Mouse (Mus musculus): ENCODE results near the gene Enpp4.

Enpp4 gene

GRCm38 (mm10) chr17:44105287-44106138 lies at the start of gene Enpp4:
Gene Enpp4 (minus strand): TSS chr17:44105809.
- peak; percentile 76 for DNase-seq (ENCODE audit: extremely low spot score)

GRCm38 (mm10) chr17:44155204-44155603 lies 49.6 kb upstream of the Enpp4 start:
- no peak for DNase-seq (ENCODE audit: extremely low spot score)

- no peak for DNase-seq (ENCODE audit: extremely low spot score)
Observed at GRCm38 (mm10) chr17:44153871-44154270, 48.3 kb upstream of the Enpp4 start.

DNA sequence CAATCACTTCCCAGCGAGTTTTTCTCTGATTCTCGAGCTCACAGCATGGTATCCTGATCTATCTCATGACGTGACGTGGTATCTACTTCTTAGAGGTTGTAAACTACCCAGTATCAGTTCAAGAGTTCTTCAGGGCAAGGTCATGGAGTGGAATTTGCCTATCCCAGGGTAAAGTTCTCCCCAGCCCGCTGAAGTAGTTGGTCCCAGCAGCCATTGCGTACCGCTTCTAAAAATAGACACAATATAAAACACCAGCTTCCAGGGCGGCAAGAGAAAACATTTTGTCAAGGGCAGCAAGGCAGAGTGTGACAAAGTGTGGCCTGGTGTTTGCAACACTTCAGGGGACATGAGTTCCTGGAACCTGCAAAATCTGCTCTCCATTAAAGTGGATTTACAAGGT lies 46.3 kb upstream of the Enpp4 start:
- DNase-seq (ENCODE audit: extremely low spot score), result no peak

DNA sequence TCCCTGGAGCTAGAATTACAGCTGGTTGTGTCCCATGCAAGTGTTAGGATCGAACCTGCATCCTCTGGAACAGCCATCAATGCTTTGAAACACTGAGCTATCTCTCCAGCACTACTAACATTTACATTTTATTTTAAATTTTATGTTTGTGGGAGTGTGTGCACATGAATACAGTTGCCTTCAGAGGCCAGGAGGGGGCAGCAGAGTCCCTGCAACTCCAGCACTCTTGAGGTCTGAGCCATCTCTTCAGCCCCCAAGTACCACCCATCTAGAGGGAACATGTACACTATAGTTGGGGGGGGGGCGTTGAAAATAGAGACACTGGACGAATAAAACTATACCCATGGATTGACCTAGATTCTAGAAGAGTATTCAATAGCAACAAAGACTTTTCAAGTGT lies 45.5 kb upstream of the Enpp4 start:
- DNase-seq (ENCODE audit: extremely low spot score), result peak; percentile 34

DNA sequence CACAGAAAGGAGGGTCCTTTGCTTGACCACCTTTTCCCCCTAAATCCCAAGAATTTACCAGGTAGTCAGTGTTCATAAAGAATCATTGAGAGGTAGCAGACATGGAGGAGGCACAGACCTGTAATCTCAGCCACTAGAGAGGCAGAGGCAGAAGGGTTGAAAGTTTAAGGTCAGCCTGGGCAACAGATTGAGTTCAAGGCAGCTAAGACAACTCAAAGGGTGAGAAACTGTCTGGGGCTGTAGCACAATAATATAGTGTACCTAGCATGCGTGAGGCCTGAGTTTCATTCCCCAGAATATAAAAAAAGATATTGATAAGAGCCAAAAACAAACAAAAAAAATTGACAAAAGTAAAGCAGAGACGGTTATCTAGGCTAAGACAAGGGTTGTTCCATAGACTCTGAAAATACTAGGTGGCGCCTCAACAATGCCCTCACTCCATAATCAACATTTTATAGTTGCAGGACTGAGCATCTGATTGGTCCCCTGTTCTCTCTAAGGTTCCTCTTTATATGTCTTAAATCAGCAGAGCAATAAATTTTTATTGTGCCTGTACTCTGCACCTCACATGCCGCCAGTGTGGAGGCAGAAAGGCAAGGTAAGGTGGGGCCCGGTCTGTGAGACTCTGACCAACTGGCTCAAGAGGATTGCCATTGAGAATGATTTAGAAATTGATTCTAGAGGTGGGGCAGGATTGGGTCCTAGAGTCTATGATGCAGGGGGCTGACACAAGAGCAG lies 42.7 kb upstream of the Enpp4 start:
- no peak for DNase-seq (ENCODE audit: extremely low spot score)

- no peak for DNase-seq (ENCODE audit: extremely low spot score)
Observed at GRCm38 (mm10) chr17:44145806-44146205, 40.2 kb upstream of the Enpp4 start.

- DNase-seq (ENCODE audit: extremely low spot score), result no peak
Observed at GRCm38 (mm10) chr17:44136863-44137640, 31.4 kb upstream of the Enpp4 start.

- no peak for DNase-seq (ENCODE audit: extremely low spot score)
Observed at GRCm38 (mm10) chr17:44136018-44136417, 30.4 kb upstream of the Enpp4 start.

DNA sequence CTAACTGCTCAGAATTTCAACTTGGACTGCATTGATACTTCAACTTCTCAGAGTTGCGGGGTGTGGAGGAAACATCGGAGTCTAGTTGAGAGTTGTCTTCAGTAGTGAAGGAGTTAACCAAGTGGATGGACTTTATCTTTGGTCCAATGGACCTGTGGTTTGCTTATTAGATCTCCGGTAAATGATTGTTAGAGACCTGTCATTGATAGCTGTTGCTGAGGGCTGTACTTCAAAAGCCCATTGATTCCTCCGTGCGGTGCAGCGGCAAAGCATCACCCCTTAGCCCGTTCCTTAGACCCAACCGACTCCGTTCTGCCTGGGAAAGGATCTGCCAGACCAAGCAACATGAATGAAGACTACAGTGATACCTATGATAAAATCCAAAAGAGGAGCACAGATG lies 28.9 kb upstream of the Enpp4 start:
- DNase-seq (ENCODE audit: extremely low spot score), result no peak

DNA sequence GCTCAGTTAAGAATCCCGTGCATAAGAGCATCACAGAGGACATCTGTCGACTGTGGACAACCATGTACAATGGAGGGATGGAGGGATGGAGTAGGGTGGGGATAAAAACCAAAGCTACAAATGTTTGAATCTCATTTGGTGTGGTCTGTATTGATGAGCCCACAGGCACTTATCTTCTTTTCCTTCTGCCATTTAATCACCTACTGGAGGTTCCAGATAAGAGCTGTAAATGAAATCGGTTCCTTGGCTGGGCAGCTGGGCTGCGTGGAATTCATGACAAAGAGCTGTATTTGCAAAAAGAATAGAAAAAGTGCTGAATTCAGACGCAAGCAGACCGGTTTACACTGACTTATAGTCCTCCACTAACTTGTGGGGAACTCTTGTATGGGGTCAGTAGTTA lies 28.5 kb upstream of the Enpp4 start:
- no peak for DNase-seq (ENCODE audit: extremely low spot score)

DNA sequence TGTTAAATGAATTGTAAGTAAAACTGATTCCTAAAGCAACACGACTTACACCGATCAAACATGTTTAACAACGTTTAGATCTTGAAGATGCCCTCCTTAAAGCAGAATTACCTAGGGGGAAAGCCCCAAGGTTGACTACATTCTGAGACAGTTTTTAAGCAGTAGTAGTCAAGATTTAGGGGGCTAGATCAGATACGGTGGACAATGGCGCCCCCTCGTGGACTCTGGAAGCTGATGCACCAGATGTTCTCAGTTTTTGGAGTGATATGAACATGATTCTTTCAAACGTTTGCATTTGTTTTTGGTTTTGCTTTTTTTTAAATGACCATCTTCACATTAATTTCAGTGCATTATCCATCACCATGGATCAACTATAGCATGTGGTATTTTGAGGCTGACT lies 24.8 kb upstream of the Enpp4 start:
- peak; percentile 58 for DNase-seq (ENCODE audit: extremely low spot score)

DNA sequence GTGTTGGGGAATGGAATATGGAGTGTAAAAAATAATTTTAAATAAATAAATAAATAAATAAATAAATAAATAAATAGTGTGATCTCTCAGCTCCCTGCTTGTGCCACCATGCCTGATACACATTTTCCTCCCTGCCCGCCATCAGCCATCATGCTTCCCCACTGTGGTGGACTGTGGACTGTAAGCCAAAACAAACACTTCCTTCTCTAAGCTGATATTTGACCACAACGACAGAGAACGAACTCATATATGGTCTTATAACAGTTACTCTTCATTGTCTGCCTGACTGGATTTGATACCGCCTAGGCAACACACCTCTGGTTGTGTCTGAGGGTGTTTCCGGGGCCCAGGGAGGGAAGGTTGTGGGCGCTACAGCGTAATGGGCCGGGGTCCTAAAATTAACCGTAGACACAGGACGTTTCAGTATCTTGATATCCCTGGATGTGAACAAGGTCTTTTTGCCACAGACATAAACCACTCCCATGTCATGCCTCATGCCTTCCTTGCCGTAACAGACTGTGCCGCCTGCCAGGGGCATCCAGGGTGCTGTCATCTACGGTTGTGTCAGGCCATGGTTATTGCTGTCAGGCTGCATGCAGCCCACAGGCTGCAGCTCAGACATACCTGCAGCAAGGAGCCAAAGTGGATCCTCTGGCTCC lies 23.6 kb upstream of the Enpp4 start:
- no peak for DNase-seq (ENCODE audit: extremely low spot score)

DNA sequence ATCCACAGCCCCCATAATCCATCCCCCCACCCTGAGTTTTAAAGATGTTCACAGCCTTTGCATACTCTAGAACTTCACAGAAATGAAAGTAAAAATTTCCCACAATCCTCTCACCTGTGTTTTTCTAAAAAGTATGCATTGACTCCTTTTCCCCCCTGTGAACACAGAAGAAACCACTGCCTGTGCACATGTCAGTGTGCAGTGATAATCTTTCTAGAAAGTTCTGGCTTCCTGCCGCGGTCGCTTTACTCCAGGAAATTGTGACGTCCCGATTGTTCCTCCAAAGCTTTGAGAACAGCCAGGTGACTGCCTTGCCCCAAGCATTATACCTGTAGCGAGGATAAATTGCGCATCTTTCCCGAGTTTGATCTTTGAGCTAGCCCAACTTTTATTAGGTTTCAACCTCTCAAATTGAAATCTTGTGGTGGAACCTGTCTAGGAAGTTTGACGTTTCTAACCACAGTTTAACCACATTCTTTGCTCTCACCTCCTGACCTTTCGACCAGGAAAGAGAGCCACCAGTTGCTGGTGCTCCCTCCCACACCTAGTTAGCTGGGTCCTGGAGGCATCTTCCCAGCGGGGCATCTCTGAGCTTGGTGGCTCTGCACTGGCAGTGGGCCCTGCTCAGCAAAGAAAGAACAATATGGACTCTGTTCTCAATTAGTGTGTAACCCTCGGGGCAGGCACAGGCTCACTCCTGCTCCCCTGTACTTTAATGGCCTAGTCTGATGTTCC lies 15.9 kb upstream of the Enpp4 start:
- DNase-seq (ENCODE audit: extremely low spot score), result no peak

DNA sequence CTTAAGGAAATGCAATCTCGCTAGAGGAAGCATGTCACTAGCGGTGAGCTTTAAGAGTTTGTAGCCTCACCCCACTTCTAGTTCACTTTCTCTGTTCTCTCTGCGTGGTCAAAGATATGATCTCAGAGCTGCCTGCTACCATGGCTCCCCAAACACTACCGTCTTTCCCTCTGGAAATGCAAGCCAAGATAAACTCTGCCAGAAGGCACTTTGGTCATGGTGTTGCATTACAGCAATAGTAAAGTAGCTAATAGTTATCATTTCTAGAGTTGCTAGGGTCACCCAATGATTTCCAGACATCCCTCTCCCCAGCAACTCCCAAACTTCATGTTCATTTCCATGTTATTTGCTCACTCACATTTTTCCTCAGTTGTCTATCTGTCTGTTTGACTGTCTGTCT lies 12.6 kb upstream of the Enpp4 start:
- DNase-seq (ENCODE audit: extremely low spot score), result no peak

- no peak for DNase-seq (ENCODE audit: extremely low spot score)
Observed at GRCm38 (mm10) chr17:44117721-44118120, 12.1 kb upstream of the Enpp4 start.

GRCm38 (mm10) chr17:44116584-44116983 lies 11.0 kb upstream of the Enpp4 start:
- DNase-seq (ENCODE audit: extremely low spot score), result no peak

DNA sequence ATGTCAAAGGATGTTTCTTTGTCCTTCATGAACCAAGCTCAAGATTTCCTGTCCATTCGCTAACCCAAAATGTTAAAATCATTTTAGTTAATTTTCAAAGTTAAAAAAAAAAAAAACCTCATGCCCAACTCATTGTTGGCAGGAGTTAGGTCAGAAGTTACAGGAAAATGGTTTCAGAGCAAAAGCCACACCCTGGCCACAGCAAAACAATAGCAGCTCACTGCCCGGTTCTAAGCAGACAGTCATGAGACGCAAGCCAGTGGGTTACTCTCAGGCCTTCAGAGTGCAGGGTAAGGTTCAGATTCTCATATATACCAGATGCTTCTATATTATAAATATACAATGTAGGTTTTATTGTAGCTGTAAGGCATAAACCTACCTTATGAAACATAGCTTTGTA lies 2.7 kb upstream of the Enpp4 start:
- no peak for DNase-seq (ENCODE audit: extremely low spot score)

DNA sequence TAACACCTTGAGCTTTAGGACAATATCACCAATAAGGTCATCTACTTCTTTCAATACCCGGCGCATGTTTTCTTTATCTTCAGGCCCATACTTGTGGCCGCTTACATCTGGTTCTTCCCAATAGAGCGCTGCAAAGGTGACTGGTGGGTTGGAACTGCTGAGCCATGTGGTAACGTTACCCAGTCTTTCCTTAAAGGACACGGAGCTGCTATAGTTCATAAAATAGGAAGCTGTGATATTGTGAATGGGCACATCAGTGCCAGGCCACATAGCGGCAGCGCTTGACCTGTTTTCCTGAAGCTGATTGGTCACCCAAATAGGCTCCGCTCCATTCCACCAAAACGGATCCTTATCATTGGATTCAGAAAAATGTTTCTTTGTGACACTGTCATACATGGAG lies 3.6 kb downstream of the Enpp4 start:
- DNase-seq (ENCODE audit: extremely low spot score), result no peak

- no peak for DNase-seq (ENCODE audit: extremely low spot score)
Observed at GRCm38 (mm10) chr17:44100906-44101305, 4.7 kb downstream of the Enpp4 start.

DNA sequence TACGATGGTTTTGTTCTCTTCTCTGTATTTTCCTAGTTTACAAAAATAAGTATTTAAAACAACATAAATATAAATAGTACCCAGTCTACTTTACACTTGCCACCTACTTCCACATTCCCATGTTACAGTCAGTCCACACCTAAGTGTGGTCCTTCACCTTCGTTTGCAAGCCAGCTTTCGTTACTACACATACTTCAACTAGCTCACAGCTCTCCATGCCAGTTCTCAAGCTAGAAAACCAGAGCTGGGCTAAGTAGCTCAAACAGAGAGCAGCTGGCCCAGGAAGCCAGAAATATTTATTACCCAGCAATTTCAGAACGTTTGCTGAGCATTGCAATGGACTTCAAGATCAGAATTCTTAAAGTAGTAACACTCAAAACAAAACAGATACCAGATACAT lies 5.1 kb downstream of the Enpp4 start:
- DNase-seq (ENCODE audit: extremely low spot score), result no peak

Measured in embryo, embryonic 9.5 days (tissue).